Mouse (Mus musculus): ENCODE data around the gene C2. TPM values are rescaled to one million over a fixed set of nuclear protein-coding genes. Genes with fewer than 3 reads are reported as not detected.
"Not testable (repeated sequence)": the region's sequence is repeated elsewhere in the genome, so short reads cannot be mapped to it uniquely, and the experiment has no call there.

The C2 gene
- total RNA-seq, 4 experiments from 2014 or later = 86.8 to 164 (median 129) TPM

- not testable (repeated sequence) for DNase-seq
These were observed 67.3 kb downstream of the C2 start for GRCm38 (mm10) chr17:34830776-34831175.

- no peak for DNase-seq
These were observed 83.2 kb downstream of the C2 start for GRCm38 (mm10) chr17:34814818-34815370.

- DNase-seq = not testable (repeated sequence)
These were observed 84.3 kb downstream of the C2 start for GRCm38 (mm10) chr17:34813747-34814146.

Small RNA genes within 50 kb of the gene (microRNA-seq; reads per million reads assigned to microRNA genes)
- gene Mir6970 (0.18 to 0.50 reads per million in 2 experiments), gene Mir6971 (2.2 to 3.7 reads per million in 2 experiments), gene Mir6972 (0 to 0.18 reads per million in 2 experiments)

Other genes starting within 250 kb of the C2 start
- 10 to 100 TPM; 27.6 to 54.1 (median 41.4) TPM for gene Tnxb, start 227.7 kb downstream of the C2 start, total RNA-seq (2022)
- 100 to 1,000 TPM; 116 to 180 (median 142) TPM for gene C4b, start 154.4 kb downstream of the C2 start, total RNA-seq (2022)
- over 10,000 TPM in 2 of 4 experiments, 1,000 to 10,000 TPM in 2; 6,868 to 18,233 (median 12,184) TPM for gene Cyp21a1, start 93.7 kb downstream of the C2 start, total RNA-seq (2022)
- gene Stk19, start 61.3 kb downstream of the C2 start, total RNA-seq (2022) = 10 to 100 TPM; 43.2 to 75.9 (median 64.6) TPM
- 10 to 100 TPM; 48.2 to 76.5 (median 67.0) TPM for gene Dxo, start 61.2 kb downstream of the C2 start, total RNA-seq (2022)
- 10 to 100 TPM; 67.2 to 85.0 (median 83.5) TPM for gene Skiv2l, start 48.1 kb downstream of the C2 start, total RNA-seq (2022)
- gene Nelfe, start 47.9 kb downstream of the C2 start, total RNA-seq (2022) = 10 to 100 TPM; 41.7 to 59.8 (median 53.8) TPM
- 10 to 100 TPM in 3 of 4 experiments, 1 to 10 TPM in 1; 9.5 to 29.5 (median 17.1) TPM for gene Cfb, start 35.7 kb downstream of the C2 start, total RNA-seq (2022)
- 10 to 100 TPM; 15.0 to 21.0 (median 18.0) TPM for gene Zbtb12, start 18.8 kb downstream of the C2 start, total RNA-seq (2022)
- gene Gm20547, start 16.2 kb downstream of the C2 start, total RNA-seq (2022) = under 1 TPM in 1 of 4 experiments, not detected in 3; 0.89 TPM
- 100 to 1,000 TPM; 148 to 179 (median 173) TPM for gene Ehmt2, start 204 bp upstream of the C2 start, total RNA-seq (2022)
- 1 to 10 TPM in 2 of 4 experiments, under 1 TPM in 2; 0.73 to 1.8 (median 1.1) TPM for gene Slc44a4, start 16.2 kb upstream of the C2 start, total RNA-seq (2022)
- 10 to 100 TPM; 27.3 to 39.4 (median 28.1) TPM for gene Neu1, start 33.0 kb upstream of the C2 start, total RNA-seq (2022)
- 100 to 1,000 TPM in 1 of 4 experiments, 10 to 100 TPM in 3; 24.5 to 115 (median 36.0) TPM for gene Hspa1b, start 61.0 kb upstream of the C2 start, total RNA-seq (2022)
- gene Gm20481, start 71.6 kb upstream of the C2 start, total RNA-seq (2022) = under 1 TPM in 1 of 4 experiments, not detected in 3; 0.73 TPM
- gene Hspa1a, start 73.9 kb upstream of the C2 start, total RNA-seq (2022) = 10 to 100 TPM; 11.9 to 35.8 (median 14.4) TPM
- gene Hspa1l, start 74.4 kb upstream of the C2 start, total RNA-seq (2022) = under 1 TPM; 0.14 to 0.25 (median 0.17) TPM
- gene Lsm2, start 83.6 kb upstream of the C2 start, total RNA-seq (2022) = 10 to 100 TPM; 28.2 to 35.4 (median 30.1) TPM
- 10 to 100 TPM; 57.9 to 76.0 (median 67.7) TPM for gene Vars, start 102.7 kb upstream of the C2 start, total RNA-seq (2022)
- gene Vwa7, start 118.3 kb upstream of the C2 start, total RNA-seq (2022) = 1 to 10 TPM in 2 of 4 experiments, under 1 TPM in 2; 0.75 to 1.8 (median 1.2) TPM
- 1 to 10 TPM in 2 of 4 experiments, under 1 TPM in 2; 0.91 to 2.8 (median 0.99) TPM for gene Sapcd1, start 129.8 kb upstream of the C2 start, total RNA-seq (2022)
- gene Msh5, start 148.5 kb upstream of the C2 start, total RNA-seq (2022) = 1 to 10 TPM in 3 of 4 experiments, under 1 TPM in 1; 0.73 to 4.0 (median 2.2) TPM
- 100 to 1,000 TPM in 2 of 4 experiments, 10 to 100 TPM in 2; 83.2 to 134 (median 113) TPM for gene Clic1, start 151.7 kb upstream of the C2 start, total RNA-seq (2022)
- 10 to 100 TPM; 12.4 to 29.5 (median 21.6) TPM for gene Ddah2, start 160.8 kb upstream of the C2 start, total RNA-seq (2022)
- not detected for gene Ly6g6c, start 167.1 kb upstream of the C2 start, total RNA-seq (2022)
- not detected for gene Mpig6b, start 167.9 kb upstream of the C2 start, total RNA-seq (2022)
- not detected for gene Ly6g6e, start 178.6 kb upstream of the C2 start, total RNA-seq (2022)
- under 1 TPM in 2 of 4 experiments, not detected in 2; 0.46 to 0.68 TPM for gene Ly6g6d, start 179.8 kb upstream of the C2 start, total RNA-seq (2022)
- gene Ly6g6f, start 187.3 kb upstream of the C2 start, total RNA-seq (2022) = not detected
- gene Abhd16a, start 191.0 kb upstream of the C2 start, total RNA-seq (2022) = 100 to 1,000 TPM in 2 of 4 experiments, 10 to 100 TPM in 2; 79.4 to 124 (median 103) TPM
- gene Ly6g5c, start 210.0 kb upstream of the C2 start, total RNA-seq (2022) = not detected
- under 1 TPM in 3 of 4 experiments, not detected in 1; 0.38 to 0.91 (median 0.40) TPM for gene Ly6g5b, start 217.2 kb upstream of the C2 start, total RNA-seq (2022)
- 10 to 100 TPM; 12.6 to 17.9 (median 14.5) TPM for gene Gpank1, start 223.2 kb upstream of the C2 start, total RNA-seq (2022)
- gene Csnk2b, start 223.8 kb upstream of the C2 start, total RNA-seq (2022) = 100 to 1,000 TPM; 196 to 224 (median 222) TPM
- gene D17H6S53E, start 228.1 kb upstream of the C2 start, total RNA-seq (2022) = 10 to 100 TPM; 29.3 to 41.2 (median 39.6) TPM
- under 1 TPM in 2 of 4 experiments, not detected in 2; 0.28 to 0.32 TPM for gene Apom, start 233.8 kb upstream of the C2 start, total RNA-seq (2022)
- 100 to 1,000 TPM; 354 to 477 (median 417) TPM for gene Bag6, start 236.9 kb upstream of the C2 start, total RNA-seq (2022)

Measured in adrenal gland, adult 8-10 months (tissue).